In the genomic region with DNA sequence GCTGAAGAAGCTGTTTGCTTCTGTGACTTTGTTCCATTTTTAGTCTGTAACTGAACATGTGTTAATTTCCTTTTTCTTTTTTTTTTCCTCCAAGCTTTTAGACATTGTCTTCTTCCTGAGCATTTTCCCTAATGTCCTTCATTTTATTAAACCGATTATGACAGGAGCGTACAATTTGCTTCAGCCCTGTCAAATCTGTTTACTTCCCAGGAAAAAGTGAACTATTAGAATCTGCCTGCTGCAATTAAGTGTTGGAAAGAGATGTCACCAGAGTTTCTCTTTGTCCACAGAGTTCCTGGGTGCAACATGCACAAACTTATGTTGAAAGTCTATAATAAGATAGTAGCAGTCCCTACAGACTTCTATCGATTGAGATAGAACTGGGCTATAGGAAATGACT, we compare ENCODE assay signal across 32 mouse cellular contexts.
"Had no signal": no experiment of that assay in that cellular context is flagged by ENCODE, and none has a peak within 500 bp of the region (broad histone marks: within the 10 kb centered on the region; RNA-seq: fewer than 3 reads in every experiment).

No protein-coding gene starts in this region.

- DNase-seq: heart, postnatal 10 days; heart, postnatal 14 days; heart, postnatal 4 days; kidney, adult 18-20 months; kidney, adult 2 months; kidney, adult 8-10 months; kidney, adult 9 months; kidney, postnatal 10 days; kidney, postnatal 14 days; kidney, postnatal 25 days; kidney, postnatal 36 days; kidney, postnatal 4 days; layer of hippocampus, adult 9-11 months; layer of hippocampus, postnatal 36 days had no signal

- H3K4me3 ChIP-seq: heart, embryonic 10.5 days; heart, embryonic 12.5 days; heart, embryonic 13.5 days; heart, embryonic 15.5 days; hindbrain, embryonic 10.5 days; hindbrain, embryonic 12.5 days; hindbrain, embryonic 13.5 days; hindbrain, embryonic 15.5 days; intestine, embryonic 15.5 days; kidney, embryonic 15.5 days; layer of hippocampus, adult 2 months had no signal

- H3K27ac ChIP-seq: heart, embryonic 10.5 days; heart, embryonic 13.5 days; heart, embryonic 15.5 days; hindbrain, embryonic 10.5 days; hindbrain, embryonic 12.5 days; hindbrain, embryonic 13.5 days; hindbrain, embryonic 14.5 days; hindbrain, embryonic 15.5 days; hindbrain, postnatal 0 days; intestine, embryonic 15.5 days; kidney, embryonic 15.5 days; kidney, postnatal 0 days had no signal

- ATAC-seq: hindbrain, embryonic 16.5 days; hindbrain, postnatal 0 days; inflammation-experienced regulatory T-cells, adult 6 months; intestine, embryonic 15.5 days; intestine, embryonic 16.5 days; intestine, postnatal 0 days had no signal
